Mouse (Mus musculus) kidney, postnatal 4 days (tissue): Measurements from ENCODE around the gene Ifna5.
A peak's percentile ranks its signal among the peaks of the same experiment; 100 is the strongest.

Experiments
- DNase-seq, 2 experiments: peaks; one replicate each; pipeline ENCODE4 v3.0.0; 2021; ENCODE audit warnings: mixed read lengths in 2 of 2

Ifna5 gene

GRCm38 (mm10) chr4:88865011-88865569 lies 29.8 kb downstream of the Ifna5 start:
- no peak for DNase-seq

GRCm38 (mm10) chr4:88867366-88867925 lies 32.1 kb downstream of the Ifna5 start:
- DNase-seq: peak; percentile 85 to 86

- DNase-seq: peak; percentile 31 to 58
These were observed 32.9 kb downstream of the Ifna5 start for GRCm38 (mm10) chr4:88867926-88868911.

GRCm38 (mm10) chr4:88872691-88873090 lies 37.4 kb downstream of the Ifna5 start:
- no peak for DNase-seq

- DNase-seq: no peak
These were observed 40.2 kb downstream of the Ifna5 start for GRCm38 (mm10) chr4:88875435-88876095.

- no peak for DNase-seq
These were observed 41.2 kb downstream of the Ifna5 start for GRCm38 (mm10) chr4:88876520-88876919.

GRCm38 (mm10) chr4:88878246-88878645 lies 42.9 kb downstream of the Ifna5 start:
- DNase-seq: peak in 1 of 2 experiments; percentile 31

GRCm38 (mm10) chr4:88878772-88879171 lies 43.4 kb downstream of the Ifna5 start:
- no peak for DNase-seq

GRCm38 (mm10) chr4:88880101-88880500 lies 44.8 kb downstream of the Ifna5 start, which contains the start of gene Ifne:
Gene Ifne, minus strand, starts transcription at chr4:88880201.
- no peak for DNase-seq
